Mouse (Mus musculus): ENCODE results near the gene Ren1.

GRCm38 (mm10) chr1:133346531-133346930 is 3.8 kb upstream of the Ren1 start:
- TF ChIP-seq CTCF (IDR thresholded peaks at IDR 0.05; ENCODE audit: low read depth) (no peak), EP300 (IDR thresholded peaks at IDR 0.05; ENCODE audit: low read depth) (no peak)
